Mouse (Mus musculus): ENCODE results near the gene Paqr8. TPM values are rescaled to one million over a fixed set of nuclear protein-coding genes. Genes with fewer than 3 reads are reported as not detected.

The Paqr8 gene
- polyA plus RNA-seq, 1 experiment from 2014 or later: 26.7 TPM

GRCm38 (mm10) chr1:20872496-20872895, 17.9 kb upstream of the Paqr8 start:
- WGBS: 89% methylated on average over 5 of the region's 5 CpGs
- Histone ChIP-seq H3K9ac (replicated peaks; ENCODE audit: low read length) (no peak overlapping the region), H3K27me3 (ENCODE audit: control insufficient read depth, insufficient read depth, low read length) (no peaks in the 10 kb centered on the region), H3K27ac (replicated peaks; ENCODE audit: low read depth, low read length) (no peak overlapping the region), H3K4me2 (ENCODE audit: low read length) (no peak overlapping the region), H3K9me3 (ENCODE audit: control insufficient read depth, low read length) (no peaks in the 10 kb centered on the region), H3K4me1 (ENCODE audit: control insufficient read depth, insufficient read depth, low read length) (peaks cover 9% of the 10 kb centered on the region), H3K4me3 (replicated peaks; ENCODE audit: low read depth, low read length) (no peak overlapping the region), H3K36me3 (ENCODE audit: control insufficient read depth, insufficient read depth, low read length) (no peaks in the 10 kb centered on the region)
- no peak for DNase-seq
- no peak for ATAC-seq (ENCODE audit: low FRiP score, low TSS enrichment)

GRCm38 (mm10) chr1:20874061-20874460, 16.3 kb upstream of the Paqr8 start:
- no peak for DNase-seq

GRCm38 (mm10) chr1:20877355-20877754, 13.1 kb upstream of the Paqr8 start:
- Histone ChIP-seq H3K27ac (replicated peaks; ENCODE audit: low read depth, low read length) (no peak overlapping the region), H3K27me3 (ENCODE audit: control insufficient read depth, insufficient read depth, low read length) (no peaks in the 10 kb centered on the region), H3K36me3 (ENCODE audit: control insufficient read depth, insufficient read depth, low read length) (no peaks in the 10 kb centered on the region), H3K9me3 (ENCODE audit: control insufficient read depth, low read length) (no peaks in the 10 kb centered on the region), H3K4me2 (ENCODE audit: low read length) (no peak overlapping the region), H3K4me3 (replicated peaks; ENCODE audit: low read depth, low read length) (no peak overlapping the region), H3K9ac (replicated peaks; ENCODE audit: low read length) (no peak overlapping the region), H3K4me1 (ENCODE audit: control insufficient read depth, insufficient read depth, low read length) (no peaks in the 10 kb centered on the region)
- ATAC-seq (ENCODE audit: low FRiP score, low TSS enrichment) (no peak), DNase-seq (no peak)

More at GRCm38 (mm10) chr1:20874061-20874460, 16.3 kb upstream of the Paqr8 start:
- H3K4me2 ChIP-seq (ENCODE audit: low read length): no peak overlapping the region
- no peaks in the 10 kb centered on the region for H3K4me1 ChIP-seq (ENCODE audit: control insufficient read depth, insufficient read depth, low read length)
- no peak overlapping the region for H3K27ac ChIP-seq (replicated peaks; ENCODE audit: low read depth, low read length)
- H3K9ac ChIP-seq (replicated peaks; ENCODE audit: low read length): no peak overlapping the region
- H3K36me3 ChIP-seq (ENCODE audit: control insufficient read depth, insufficient read depth, low read length): no peaks in the 10 kb centered on the region
- WGBS: 93% methylated on average over 6 of the region's 6 CpGs
- no peaks in the 10 kb centered on the region for H3K27me3 ChIP-seq (ENCODE audit: control insufficient read depth, insufficient read depth, low read length)
- no peak for ATAC-seq (ENCODE audit: low FRiP score, low TSS enrichment)
- no peaks in the 10 kb centered on the region for H3K9me3 ChIP-seq (ENCODE audit: control insufficient read depth, low read length)
- no peak overlapping the region for H3K4me3 ChIP-seq (replicated peaks; ENCODE audit: low read depth, low read length)

GRCm38 (mm10) chr1:20879361-20879760, 11.0 kb upstream of the Paqr8 start:
- DNase-seq (no peak), ATAC-seq (ENCODE audit: low FRiP score, low TSS enrichment) (no peak)
- Histone ChIP-seq H3K4me2 (ENCODE audit: low read length) (no peak overlapping the region), H3K4me1 (ENCODE audit: control insufficient read depth, insufficient read depth, low read length) (no peaks in the 10 kb centered on the region), H3K4me3 (replicated peaks; ENCODE audit: low read depth, low read length) (no peak overlapping the region), H3K9ac (replicated peaks; ENCODE audit: low read length) (no peak overlapping the region), H3K36me3 (ENCODE audit: control insufficient read depth, insufficient read depth, low read length) (no peaks in the 10 kb centered on the region), H3K9me3 (ENCODE audit: control insufficient read depth, low read length) (no peaks in the 10 kb centered on the region), H3K27ac (replicated peaks; ENCODE audit: low read depth, low read length) (no peak overlapping the region), H3K27me3 (ENCODE audit: control insufficient read depth, insufficient read depth, low read length) (no peaks in the 10 kb centered on the region)
- WGBS: 90% methylated on average over 4 of the region's 4 CpGs

- H3K4me1 ChIP-seq (ENCODE audit: control insufficient read depth, insufficient read depth, low read length): no peaks in the 10 kb centered on the region
- H3K9ac ChIP-seq (replicated peaks; ENCODE audit: low read length): no peak overlapping the region
- H3K27me3 ChIP-seq (ENCODE audit: control insufficient read depth, insufficient read depth, low read length): no peaks in the 10 kb centered on the region
- no peak for DNase-seq
- ATAC-seq (ENCODE audit: low FRiP score, low TSS enrichment): no peak
- no peak overlapping the region for H3K4me3 ChIP-seq (replicated peaks; ENCODE audit: low read depth, low read length)
- H3K4me2 ChIP-seq (ENCODE audit: low read length): no peak overlapping the region
- H3K36me3 ChIP-seq (ENCODE audit: control insufficient read depth, insufficient read depth, low read length): no peaks in the 10 kb centered on the region
- H3K27ac ChIP-seq (replicated peaks; ENCODE audit: low read depth, low read length): no peak overlapping the region
- no peaks in the 10 kb centered on the region for H3K9me3 ChIP-seq (ENCODE audit: control insufficient read depth, low read length)
- 91% methylated on average over 4 of the region's 4 CpGs for WGBS
These were observed 7.3 kb upstream of the Paqr8 start for GRCm38 (mm10) chr1:20883079-20883478.

- peaks cover 7% of the 10 kb centered on the region for H3K4me1 ChIP-seq (ENCODE audit: control insufficient read depth, insufficient read depth, low read length)
- H3K27ac ChIP-seq (replicated peaks; ENCODE audit: low read depth, low read length): peak overlapping the region; percentile 78
- H3K4me3 ChIP-seq (replicated peaks; ENCODE audit: low read depth, low read length): peak overlapping the region; percentile 67
- H3K4me2 ChIP-seq (ENCODE audit: low read length): peak overlapping the region; percentile 91
- DNase-seq (no peak), ATAC-seq (ENCODE audit: low FRiP score, low TSS enrichment) (peak; percentile 36)
- H3K9me3 ChIP-seq (ENCODE audit: control insufficient read depth, low read length): no peaks in the 10 kb centered on the region
- no peaks in the 10 kb centered on the region for H3K27me3 ChIP-seq (ENCODE audit: control insufficient read depth, insufficient read depth, low read length)
- peak overlapping the region; percentile 71 for H3K9ac ChIP-seq (replicated peaks; ENCODE audit: low read length)
- WGBS: 20% methylated on average over 16 of the region's 16 CpGs
- no peaks in the 10 kb centered on the region for H3K36me3 ChIP-seq (ENCODE audit: control insufficient read depth, insufficient read depth, low read length)
These were observed 566 bp upstream of the Paqr8 start for GRCm38 (mm10) chr1:20889677-20890403.

- H3K4me2 ChIP-seq (ENCODE audit: low read length): peak overlapping the region; percentile 91
- peaks cover 7% of the 10 kb centered on the region for H3K4me1 ChIP-seq (ENCODE audit: control insufficient read depth, insufficient read depth, low read length)
- no peaks in the 10 kb centered on the region for H3K36me3 ChIP-seq (ENCODE audit: control insufficient read depth, insufficient read depth, low read length)
- peak overlapping the region; percentile 67 for H3K4me3 ChIP-seq (replicated peaks; ENCODE audit: low read depth, low read length)
- ATAC-seq (ENCODE audit: low FRiP score, low TSS enrichment) (peak; percentile 74), DNase-seq (peak; percentile 75)
- no peaks in the 10 kb centered on the region for H3K27me3 ChIP-seq (ENCODE audit: control insufficient read depth, insufficient read depth, low read length)
- no peaks in the 10 kb centered on the region for H3K9me3 ChIP-seq (ENCODE audit: control insufficient read depth, low read length)
- peak overlapping the region; percentile 71 for H3K9ac ChIP-seq (replicated peaks; ENCODE audit: low read length)
- H3K27ac ChIP-seq (replicated peaks; ENCODE audit: low read depth, low read length): peak overlapping the region; percentile 78
- 0% methylated on average over 20 of the region's 20 CpGs for WGBS
These were observed 564 bp downstream of the Paqr8 start for GRCm38 (mm10) chr1:20890941-20891399.

- Histone ChIP-seq H3K9me3 (ENCODE audit: control insufficient read depth, low read length) (no peaks in the 10 kb centered on the region), H3K4me2 (ENCODE audit: low read length) (peak overlapping the region; percentile 19; the same call in 1 of the 2 replicates), H3K4me1 (ENCODE audit: control insufficient read depth, insufficient read depth, low read length) (peaks cover 7% of the 10 kb centered on the region), H3K9ac (replicated peaks; ENCODE audit: low read length) (no peak overlapping the region), H3K36me3 (ENCODE audit: control insufficient read depth, insufficient read depth, low read length) (no peaks in the 10 kb centered on the region), H3K27me3 (ENCODE audit: control insufficient read depth, insufficient read depth, low read length) (no peaks in the 10 kb centered on the region), H3K4me3 (replicated peaks; ENCODE audit: low read depth, low read length) (no peak overlapping the region), H3K27ac (replicated peaks; ENCODE audit: low read depth, low read length) (no peak overlapping the region)
- ATAC-seq (ENCODE audit: low FRiP score, low TSS enrichment): no peak
- DNase-seq: no peak
- 89% methylated on average over 5 of the region's 5 CpGs for WGBS
These were observed 2.7 kb downstream of the Paqr8 start for GRCm38 (mm10) chr1:20893059-20893458.

GRCm38 (mm10) chr1:20898391-20898790, 8.0 kb downstream of the Paqr8 start:
- ATAC-seq (ENCODE audit: low FRiP score, low TSS enrichment) (no peak), DNase-seq (no peak)
- Histone ChIP-seq H3K4me2 (ENCODE audit: low read length) (no peak overlapping the region), H3K36me3 (ENCODE audit: control insufficient read depth, insufficient read depth, low read length) (no peaks in the 10 kb centered on the region), H3K27ac (replicated peaks; ENCODE audit: low read depth, low read length) (no peak overlapping the region), H3K9ac (replicated peaks; ENCODE audit: low read length) (no peak overlapping the region), H3K4me3 (replicated peaks; ENCODE audit: low read depth, low read length) (no peak overlapping the region), H3K9me3 (ENCODE audit: control insufficient read depth, low read length) (no peaks in the 10 kb centered on the region), H3K4me1 (ENCODE audit: control insufficient read depth, insufficient read depth, low read length) (0 out of 2 replicates have a peak, but pooled peaks cover 4% of the 10 kb centered on the region), H3K27me3 (ENCODE audit: control insufficient read depth, insufficient read depth, low read length) (no peaks in the 10 kb centered on the region)
- 83% methylated on average over 9 of the region's 9 CpGs for WGBS
